Mouse (Mus musculus) left cerebral cortex, postnatal 36 days (tissue): ENCODE data around the gene Samm50. TPM values are rescaled to one million over a fixed set of nuclear protein-coding genes. Genes with fewer than 3 reads are reported as not detected.

Experiments used
- DNase-seq, 2 experiments: peaks; one replicate each; pipeline ENCODE4 v3.0.0; 2021 to 2022; ENCODE audit warnings: low spot score in 2 of 2, mixed read lengths in 1 of 2
- intact Hi-C: fragments of 180-260 bp; cut with DNase I; formaldehyde crosslinking; loops from one replicate; pipeline ENCODE4 v1.15.1; 2025
- microRNA-seq: library from miRNA; unstranded; fragments of <30 nt; microRNA quantifications from one replicate; pipeline ENCODE4 v1.2.0, GENCODE M21; 2022
- total RNA-seq, 2 experiments: library from RNA; stranded (reverse); gene quantifications; 2 replicates each; pipeline ENCODE4 v1.2.3; 2021

The Samm50 gene
- total RNA-seq, 2 experiments from 2014 or later: 95.0 to 106 TPM

DNA sequence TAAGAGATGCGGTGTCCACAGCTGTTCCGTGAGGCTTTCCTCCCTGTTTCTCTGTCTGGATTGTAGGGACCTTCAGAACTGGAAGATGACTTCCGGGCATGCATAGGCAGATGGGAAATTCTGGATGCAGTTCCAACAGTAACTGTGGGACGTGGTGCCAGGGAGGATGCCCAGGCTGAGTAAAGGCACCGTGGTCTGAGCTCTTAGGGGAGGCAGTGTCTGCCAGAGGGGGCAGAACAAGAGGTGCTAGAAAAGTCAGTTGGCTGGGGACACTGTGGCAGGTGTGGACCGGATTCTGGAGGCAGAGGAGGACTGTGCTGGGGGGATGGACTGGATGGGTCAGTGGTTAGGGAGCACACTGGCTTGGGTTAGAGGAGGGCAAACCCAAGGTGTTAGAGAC lies 70.6 kb downstream of the Samm50 start:
- intact Hi-C loops: loop anchor here (5.0 kb wide), 1 partner anchor 185 kb away; the partner anchor contains the start of gene Shisal1
- no peak for DNase-seq

GRCm38 (mm10) chr15:84263573-84263972 lies 71.5 kb downstream of the Samm50 start:
- no peak for DNase-seq
- intact Hi-C loops: loop anchor here (5.0 kb wide), 1 partner anchor 184 kb away; the partner anchor contains the start of gene Shisal1

- DNase-seq: no peak
- intact Hi-C loops: no loop called here
These were observed 73.1 kb downstream of the Samm50 start for GRCm38 (mm10) chr15:84265141-84265540.

GRCm38 (mm10) chr15:84266290-84266689 lies 74.2 kb downstream of the Samm50 start:
- intact Hi-C loops: no loop called here
- DNase-seq: no peak

Small RNA genes lying within 50 kb of the gene (microRNA-seq; reads per million reads assigned to microRNA genes)
- 1.8 reads per million for gene Mir6392

Other genes starting within 250 kb of the Samm50 start
- gene Efcab6, start 126.9 kb upstream of the Samm50 start, total RNA-seq: 10 to 100 TPM; 13.0 to 13.7 TPM
- gene Sult4a1, start 86.5 kb upstream of the Samm50 start, total RNA-seq: 100 to 1,000 TPM; 409 to 510 TPM
- not detected for gene Pnpla5, start 69.1 kb upstream of the Samm50 start, total RNA-seq
- 10 to 100 TPM; 10.7 to 11.3 TPM for gene Pnpla3, start 24.4 kb upstream of the Samm50 start, total RNA-seq
- gene Parvb, start 39.8 kb downstream of the Samm50 start, total RNA-seq: 10 to 100 TPM; 21.4 to 26.7 TPM
- gene Parvg, start 131.8 kb downstream of the Samm50 start, total RNA-seq: 1 to 10 TPM; 5.6 to 8.6 TPM